Mouse (Mus musculus) limb, embryonic 12.5 days (tissue): ENCODE data around the gene Fam25c. TPM values are rescaled to one million over a fixed set of nuclear protein-coding genes. Genes with fewer than 3 reads are reported as not detected.

Experiments used
- ATAC-seq: fragments of 200-750 bp; cut with Nextera tagmentation; 2 replicates; pipeline ENCODE4 v1.8.0; 2017; ENCODE audit warnings: low read depth, moderate TSS enrichment; ENCODE audit not compliant: insufficient number of reproducible peaks, insufficient read depth, low FRiP score, low TSS enrichment
- H3K27ac ChIP-seq: fragments of 300-500 bp; sonication (generic); 2 replicates; pipeline ENCODE4 v1.5.1; 2016; ENCODE audit warnings: mild to moderate bottlenecking, moderate library complexity
- H3K27me3 ChIP-seq: fragments of 300-500 bp; sonication (generic); 2 replicates; pipeline ENCODE4 v1.6.1; 2016; ENCODE audit warnings: mild to moderate bottlenecking, moderate library complexity
- H3K36me3 ChIP-seq: fragments of 300-500 bp; sonication (generic); 2 replicates; pipeline ENCODE4 v1.6.1; 2016; ENCODE audit warnings: mild to moderate bottlenecking, moderate library complexity
- H3K4me1 ChIP-seq: fragments of 300-500 bp; sonication (generic); replicated peaks from 2 replicates; pipeline ENCODE4 v1.6.1; 2016
- H3K4me2 ChIP-seq: fragments of 300-500 bp; sonication (generic); 2 replicates; pipeline ENCODE4 v1.6.1; 2016; ENCODE audit warnings: mild to moderate bottlenecking, moderate library complexity
- H3K4me3 ChIP-seq: fragments of 300-500 bp; sonication (generic); replicated peaks from 2 replicates; pipeline ENCODE4 v1.5.1; 2016; ENCODE audit warnings: mild to moderate bottlenecking
- H3K9ac ChIP-seq: fragments of 300-500 bp; sonication (generic); replicated peaks from 2 replicates; pipeline ENCODE4 v1.6.1; 2016; ENCODE audit warnings: mild to moderate bottlenecking, moderate library complexity
- H3K9me3 ChIP-seq: fragments of 300-500 bp; sonication (generic); 2 replicates; pipeline ENCODE4 v1.6.1; 2016; ENCODE audit warnings: mild to moderate bottlenecking, moderate library complexity
- WGBS: fragments of 180-500 bp; shearing (Covaris S2); methylation state at CpG from one replicate; pipeline ENCODE4 v1.1.7; 2016; 5-methylcytosine and 5-hydroxymethylcytosine counted together
- polyA plus RNA-seq: library from polyadenylated mRNA; unstranded; fragments of >200 nt; fragmentation: Nextera tagmentation; extraction: Ambion mirVana; gene quantifications from 2 replicates; pipeline ENCODE4 v1.2.1, GENCODE M21; 2016

Fam25c gene
- polyA plus RNA-seq, 1 experiment from 2014 or later: not detected

- ATAC-seq: peak; percentile 40; the same call in 1 of the 2 replicates
- H3K9ac ChIP-seq: peak overlapping the region; percentile 57
- H3K27ac ChIP-seq: no peak overlapping the region
- peak overlapping the region; percentile 42 for H3K4me3 ChIP-seq
- peak overlapping the region; percentile 80 for H3K4me2 ChIP-seq
- no peaks in the 10 kb centered on the region for H3K36me3 ChIP-seq
- peaks cover 10% of the 10 kb centered on the region for H3K4me1 ChIP-seq
- H3K27me3 ChIP-seq: peaks cover 24% of the 10 kb centered on the region
- WGBS: 3% methylated on average over 32 of the region's 32 CpGs
- no peaks in the 10 kb centered on the region for H3K9me3 ChIP-seq
These were observed 8.4 kb upstream of the Fam25c start for GRCm38 (mm10) chr14:34363490-34364253.

GRCm38 (mm10) chr14:34362726-34363445 is 7.7 kb upstream of the Fam25c start:
- 29% methylated on average over 18 of the region's 18 CpGs for WGBS
- no peaks in the 10 kb centered on the region for H3K9me3 ChIP-seq
- H3K27ac ChIP-seq: no peak overlapping the region
- H3K36me3 ChIP-seq: no peaks in the 10 kb centered on the region
- H3K9ac ChIP-seq: peak overlapping the region; percentile 57; the same call in 1 of the 2 replicates
- H3K27me3 ChIP-seq: peaks cover 24% of the 10 kb centered on the region
- H3K4me2 ChIP-seq: peak overlapping the region; percentile 80
- H3K4me3 ChIP-seq: peak overlapping the region; percentile 42
- peaks cover 10% of the 10 kb centered on the region for H3K4me1 ChIP-seq
- ATAC-seq: no peak

DNA sequence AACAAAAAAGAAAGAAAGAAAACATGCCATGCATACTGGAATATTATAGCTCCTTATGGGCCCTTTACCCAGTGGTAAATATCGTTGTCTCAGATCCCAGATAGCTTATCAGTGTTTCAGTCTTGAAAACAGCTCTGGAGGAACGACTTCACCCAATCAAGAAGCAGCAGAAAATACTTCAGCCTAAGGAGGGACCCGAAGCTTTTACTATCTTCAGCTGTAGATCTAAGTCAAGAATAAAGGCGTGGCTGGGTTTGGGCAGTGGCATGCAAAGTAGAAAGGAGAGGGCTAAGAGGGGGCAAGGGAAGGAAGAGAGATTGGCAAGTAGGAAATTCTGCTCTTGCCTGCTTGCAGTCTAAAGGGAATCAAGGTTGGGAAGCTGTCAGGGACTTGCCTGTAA is 6.9 kb upstream of the Fam25c start:
- WGBS: 66% methylated on average over 4 of the region's 4 CpGs
- H3K4me1 ChIP-seq: peaks cover 10% of the 10 kb centered on the region
- H3K27ac ChIP-seq: no peak overlapping the region
- no peak overlapping the region for H3K4me2 ChIP-seq
- no peak overlapping the region for H3K9ac ChIP-seq
- H3K4me3 ChIP-seq: no peak overlapping the region
- no peaks in the 10 kb centered on the region for H3K9me3 ChIP-seq
- no peak for ATAC-seq
- peaks cover 24% of the 10 kb centered on the region for H3K27me3 ChIP-seq
- H3K36me3 ChIP-seq: no peaks in the 10 kb centered on the region

- 53% methylated on average over 6 of the region's 6 CpGs for WGBS
- no peaks in the 10 kb centered on the region for H3K9me3 ChIP-seq
- no peak overlapping the region for H3K4me2 ChIP-seq
- no peak overlapping the region for H3K27ac ChIP-seq
- H3K9ac ChIP-seq: no peak overlapping the region
- peaks cover 10% of the 10 kb centered on the region for H3K4me1 ChIP-seq
- H3K27me3 ChIP-seq: peaks cover 24% of the 10 kb centered on the region
- H3K4me3 ChIP-seq: no peak overlapping the region
- H3K36me3 ChIP-seq: no peaks in the 10 kb centered on the region
- ATAC-seq: no peak
These were observed 5.0 kb upstream of the Fam25c start for GRCm38 (mm10) chr14:34360251-34360650.

DNA sequence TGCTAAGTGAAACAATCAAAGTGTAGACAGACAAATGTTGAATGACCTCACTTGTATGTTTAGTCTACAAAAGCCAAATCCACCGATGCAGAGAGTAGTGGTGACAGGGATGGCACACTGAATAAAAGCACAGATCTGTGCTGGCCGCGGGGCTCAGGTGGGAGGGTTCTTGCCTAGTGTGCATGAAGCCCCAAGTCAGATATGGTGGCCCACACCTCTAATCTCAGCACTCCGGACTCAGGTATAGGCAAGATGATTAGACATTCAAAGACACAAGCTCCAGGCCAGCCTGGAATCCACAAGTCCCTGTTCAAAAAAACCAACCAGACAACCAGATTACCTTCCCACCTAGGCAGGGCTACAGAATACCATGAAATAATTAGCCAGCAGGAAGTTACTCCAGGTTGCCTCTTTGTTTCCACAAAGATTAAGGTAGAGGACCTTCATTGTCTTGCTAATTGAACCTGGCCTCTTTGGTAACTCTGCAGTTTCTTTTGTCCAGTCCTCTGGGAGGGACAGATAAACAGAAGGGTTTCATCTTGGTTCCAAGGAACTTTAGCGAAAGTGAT is 4.5 kb upstream of the Fam25c start:
- no peak overlapping the region for H3K4me3 ChIP-seq
- WGBS: 57% methylated on average over 5 of the region's 5 CpGs

GRCm38 (mm10) chr14:34357671-34358455 is 2.6 kb upstream of the Fam25c start:
- no peak overlapping the region for H3K4me3 ChIP-seq
- peaks cover 12% of the 10 kb centered on the region for H3K27me3 ChIP-seq
- no peak for ATAC-seq
- no peak overlapping the region for H3K4me2 ChIP-seq
- no peaks in the 10 kb centered on the region for H3K36me3 ChIP-seq
- no peaks in the 10 kb centered on the region for H3K4me1 ChIP-seq
- no peak overlapping the region for H3K27ac ChIP-seq
- H3K9ac ChIP-seq: no peak overlapping the region
- 82% methylated on average over 7 of the region's 7 CpGs for WGBS
- H3K9me3 ChIP-seq: no peaks in the 10 kb centered on the region

More for the DNA sequence above, 4.5 kb upstream of the Fam25c start:
- no peak overlapping the region for H3K27ac ChIP-seq
- H3K4me1 ChIP-seq: peaks cover 10% of the 10 kb centered on the region
- no peak overlapping the region for H3K9ac ChIP-seq
- peaks cover 24% of the 10 kb centered on the region for H3K27me3 ChIP-seq
- ATAC-seq: no peak
- no peak overlapping the region for H3K4me2 ChIP-seq
- H3K36me3 ChIP-seq: no peaks in the 10 kb centered on the region
- H3K9me3 ChIP-seq: no peaks in the 10 kb centered on the region

DNA sequence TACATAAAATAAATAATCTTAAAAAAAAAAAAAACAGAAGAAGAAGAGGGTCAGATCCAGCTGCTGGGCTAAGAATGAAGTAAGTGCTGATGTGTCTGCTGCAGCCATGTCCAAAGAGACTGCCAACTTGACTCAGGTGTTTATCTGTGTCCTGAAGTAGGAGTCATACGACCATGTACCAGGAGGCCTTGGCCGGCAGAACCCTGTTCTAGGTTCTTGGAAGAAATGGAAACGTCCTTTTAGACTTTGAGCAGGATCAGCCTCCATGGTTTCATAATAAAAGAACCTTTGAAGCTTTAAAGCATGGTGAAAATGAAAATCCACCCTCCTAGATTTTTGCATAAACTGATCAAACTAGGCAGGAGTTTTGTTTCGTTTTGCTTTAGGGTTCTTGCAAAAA is 777 bp downstream of the Fam25c start:
- Histone ChIP-seq H3K9me3 (no peaks in the 10 kb centered on the region), H3K4me3 (no peak overlapping the region), H3K4me1 (no peaks in the 10 kb centered on the region), H3K9ac (no peak overlapping the region), H3K27me3 (peaks cover 5% of the 10 kb centered on the region; the same call in 1 of the 2 replicates), H3K4me2 (no peak overlapping the region), H3K27ac (no peak overlapping the region), H3K36me3 (no peaks in the 10 kb centered on the region)
- no peak for ATAC-seq
- WGBS: 88% methylated on average over 4 of the region's 4 CpGs

DNA sequence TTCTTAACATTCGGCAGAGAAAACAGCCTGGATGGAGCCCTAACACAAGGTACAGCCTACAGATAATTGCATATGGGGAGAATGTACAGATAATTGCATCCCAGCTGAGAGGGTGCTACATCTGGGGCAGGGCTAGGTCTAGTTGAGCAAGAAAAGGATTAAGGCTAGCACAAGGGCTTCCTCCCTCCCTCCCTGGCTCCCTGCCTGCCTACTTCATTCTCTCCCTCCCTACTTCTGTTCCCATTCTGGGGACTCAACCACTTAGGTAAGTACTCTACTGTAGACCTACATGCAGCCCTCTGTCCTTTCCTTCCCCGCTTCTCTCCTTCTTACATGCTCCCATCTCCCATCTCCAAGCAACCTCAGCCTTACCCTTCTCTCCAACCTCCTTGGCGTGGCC is 1.9 kb downstream of the Fam25c start:
- Histone ChIP-seq H3K27ac (no peak overlapping the region), H3K27me3 (peaks cover 5% of the 10 kb centered on the region; the same call in 1 of the 2 replicates), H3K4me3 (no peak overlapping the region), H3K36me3 (no peaks in the 10 kb centered on the region), H3K9me3 (no peaks in the 10 kb centered on the region), H3K4me1 (no peaks in the 10 kb centered on the region), H3K9ac (no peak overlapping the region), H3K4me2 (no peak overlapping the region)
- WGBS: 84% methylated on average over 3 of the region's 3 CpGs
- no peak for ATAC-seq

GRCm38 (mm10) chr14:34352523-34352922 is 2.7 kb downstream of the Fam25c start:
- Histone ChIP-seq H3K36me3 (no peaks in the 10 kb centered on the region), H3K27me3 (peaks cover 5% of the 10 kb centered on the region; the same call in 1 of the 2 replicates), H3K4me1 (no peaks in the 10 kb centered on the region), H3K4me2 (no peak overlapping the region), H3K9me3 (no peaks in the 10 kb centered on the region), H3K27ac (no peak overlapping the region), H3K9ac (no peak overlapping the region), H3K4me3 (no peak overlapping the region)
- 65% methylated on average over 6 of the region's 6 CpGs for WGBS
- ATAC-seq: no peak

DNA sequence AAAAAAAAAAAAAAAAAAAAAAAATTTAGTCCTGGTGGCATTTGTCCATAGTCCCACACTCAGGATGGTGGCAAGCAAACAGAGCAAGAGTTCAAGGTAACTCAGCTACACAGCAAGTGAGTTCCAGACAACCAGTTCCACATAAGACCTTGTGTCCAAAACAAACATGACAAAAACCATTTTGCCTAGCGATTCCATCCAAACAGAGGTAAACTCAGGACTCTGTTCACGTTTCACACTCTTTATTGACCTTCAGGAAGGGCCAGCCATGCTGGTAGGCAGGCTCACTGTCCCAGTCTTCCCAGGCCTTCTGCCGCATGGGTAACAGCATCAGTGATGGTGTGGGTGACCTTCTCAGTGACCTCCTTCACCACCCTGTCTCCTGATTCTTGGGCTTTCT is 3.6 kb downstream of the Fam25c start:
- Histone ChIP-seq H3K4me1 (no peaks in the 10 kb centered on the region), H3K9me3 (no peaks in the 10 kb centered on the region), H3K4me2 (no peak overlapping the region), H3K9ac (no peak overlapping the region), H3K4me3 (no peak overlapping the region), H3K27ac (no peak overlapping the region), H3K27me3 (peaks cover 5% of the 10 kb centered on the region; the same call in 1 of the 2 replicates), H3K36me3 (no peaks in the 10 kb centered on the region)
- ATAC-seq: no peak
- 73% methylated on average over 3 of the region's 3 CpGs for WGBS

DNA sequence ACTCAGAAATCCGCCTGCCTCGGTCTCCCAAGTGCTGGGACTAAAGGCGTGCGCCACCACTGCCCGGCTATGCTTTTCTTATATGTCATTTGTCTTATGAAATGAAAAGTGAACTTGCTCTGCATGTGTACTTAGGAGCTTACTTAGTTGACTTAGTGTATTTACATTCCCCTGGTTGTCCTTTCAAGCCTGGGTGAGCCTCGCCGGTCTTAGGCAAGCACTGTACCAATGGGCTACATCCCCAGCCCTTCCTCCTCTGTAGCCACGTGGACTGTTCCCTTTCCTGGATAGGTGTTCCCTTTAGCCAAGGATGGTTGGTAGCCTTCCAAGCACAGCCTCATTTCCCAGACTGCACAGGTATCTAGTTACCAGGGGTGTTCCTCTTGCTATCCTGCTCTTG is 6.2 kb downstream of the Fam25c start:
- Histone ChIP-seq H3K9ac (no peak overlapping the region), H3K27me3 (peaks cover 5% of the 10 kb centered on the region; the same call in 1 of the 2 replicates), H3K4me1 (no peaks in the 10 kb centered on the region), H3K27ac (no peak overlapping the region), H3K9me3 (no peaks in the 10 kb centered on the region), H3K36me3 (peaks cover 6% of the 10 kb centered on the region; the same call in 1 of the 2 replicates), H3K4me2 (no peak overlapping the region), H3K4me3 (no peak overlapping the region)
- 89% methylated on average over 8 of the region's 8 CpGs for WGBS
- ATAC-seq: no peak
